Mouse (Mus musculus) limb, embryonic 10.5 days (tissue): ENCODE measurements around the gene Myh9. TPM values are rescaled to one million over a fixed set of nuclear protein-coding genes. Genes with fewer than 3 reads are reported as not detected.

Experiments used
- DNase-seq: peaks from one replicate; pipeline ENCODE4 v3.0.0-alpha.2; 2017; ENCODE audit warnings: low spot score
- H3K27ac ChIP-seq: fragments of 300-500 bp; sonication (generic); 2 replicates; pipeline ENCODE4 v1.5.1; 2016; ENCODE audit warnings: mild to moderate bottlenecking
- H3K27me3 ChIP-seq: fragments of 300-500 bp; sonication (generic); 2 replicates; pipeline ENCODE4 v1.6.1; 2016; ENCODE audit warnings: low read depth, mild to moderate bottlenecking; ENCODE audit not compliant: poor library complexity, severe bottlenecking
- H3K36me3 ChIP-seq: fragments of 300-500 bp; sonication (generic); 2 replicates; pipeline ENCODE4 v1.6.1; 2016; ENCODE audit warnings: mild to moderate bottlenecking, moderate library complexity
- H3K4me1 ChIP-seq: fragments of 300-500 bp; sonication (generic); 2 replicates; pipeline ENCODE4 v1.6.1; 2016
- H3K4me3 ChIP-seq: fragments of 300-500 bp; sonication (generic); 2 replicates; pipeline ENCODE4 v1.5.1; 2016; ENCODE audit warnings: mild to moderate bottlenecking, moderate library complexity
- H3K9me3 ChIP-seq: fragments of 300-500 bp; sonication (generic); replicated peaks from 2 replicates; pipeline ENCODE4 v1.6.1; 2016; ENCODE audit warnings: mild to moderate bottlenecking
- WGBS: fragments of 180-500 bp; shearing (Covaris S2); methylation state at CpG from one replicate; pipeline ENCODE4 v1.1.7; 2016; 5-methylcytosine and 5-hydroxymethylcytosine counted together
- polyA plus RNA-seq: library from polyadenylated mRNA; unstranded; fragments of >200 nt; fragmentation: Nextera tagmentation; extraction: Ambion mirVana; gene quantifications from 2 replicates; pipeline ENCODE4 v1.2.1, GENCODE M21; 2016

Gene Myh9
- polyA plus RNA-seq, 1 experiment from 2014 or later = 39.2 TPM

DNA sequence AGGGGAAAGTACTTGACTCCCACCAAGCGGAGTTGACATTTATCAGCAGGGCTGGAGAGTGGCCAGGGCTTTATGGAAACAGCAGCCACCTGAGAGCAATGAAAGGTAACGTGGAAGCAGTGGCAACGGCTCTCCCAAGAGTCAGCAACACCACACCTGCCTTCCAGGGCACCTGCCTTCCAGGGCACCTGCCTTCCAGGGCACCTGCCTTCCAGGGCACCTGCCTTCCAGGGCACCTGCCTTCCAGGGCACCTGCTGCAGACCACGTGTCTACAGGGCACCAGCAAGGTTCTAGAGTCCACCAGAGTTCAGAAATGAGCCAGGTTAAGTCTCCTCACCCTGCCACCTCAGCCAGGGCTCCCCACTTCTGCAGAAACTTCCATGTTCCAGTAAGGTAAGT is 48.9 kb downstream of the Myh9 start:
- Histone ChIP-seq H3K4me3 (no peak overlapping the region), H3K9me3 (no peaks in the 10 kb centered on the region), H3K4me1 (peaks cover 13% of the 10 kb centered on the region), H3K27me3 (no peaks in the 10 kb centered on the region), H3K27ac (no peak overlapping the region), H3K36me3 (peaks cover 87% of the 10 kb centered on the region)
- 89% methylated on average over 4 of the region's 4 CpGs for WGBS
- DNase-seq = no peak

DNA sequence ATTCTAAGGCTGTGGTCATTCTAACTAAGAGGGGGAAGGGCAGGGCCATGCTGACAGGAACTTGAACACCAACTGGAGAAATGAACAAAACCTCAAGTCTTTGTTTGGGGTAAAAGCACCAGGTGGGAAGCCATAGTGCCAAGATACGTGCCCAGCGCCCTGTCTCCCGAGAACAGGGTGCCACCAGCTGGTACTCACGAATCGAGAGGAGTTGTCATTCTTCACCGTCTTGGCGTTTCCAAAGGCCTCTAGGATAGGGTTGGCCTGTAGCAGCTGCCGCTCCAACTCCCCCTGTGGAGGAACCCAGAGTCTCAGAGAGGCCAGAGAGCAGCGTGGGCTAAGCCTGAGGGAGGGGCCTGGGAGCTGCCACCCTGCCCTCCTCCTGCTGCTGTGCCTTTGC is 49.9 kb downstream of the Myh9 start:
- WGBS = 92% methylated on average over 9 of the region's 9 CpGs
- Histone ChIP-seq H3K9me3 (no peaks in the 10 kb centered on the region), H3K4me3 (no peak overlapping the region), H3K4me1 (peaks cover 4% of the 10 kb centered on the region; the same call in 1 of the 2 replicates), H3K36me3 (peaks cover 93% of the 10 kb centered on the region), H3K27ac (0 out of 2 replicates have a peak overlapping the region, but pooled peaks have one; percentile 10), H3K27me3 (no peaks in the 10 kb centered on the region)
- no peak for DNase-seq

DNA sequence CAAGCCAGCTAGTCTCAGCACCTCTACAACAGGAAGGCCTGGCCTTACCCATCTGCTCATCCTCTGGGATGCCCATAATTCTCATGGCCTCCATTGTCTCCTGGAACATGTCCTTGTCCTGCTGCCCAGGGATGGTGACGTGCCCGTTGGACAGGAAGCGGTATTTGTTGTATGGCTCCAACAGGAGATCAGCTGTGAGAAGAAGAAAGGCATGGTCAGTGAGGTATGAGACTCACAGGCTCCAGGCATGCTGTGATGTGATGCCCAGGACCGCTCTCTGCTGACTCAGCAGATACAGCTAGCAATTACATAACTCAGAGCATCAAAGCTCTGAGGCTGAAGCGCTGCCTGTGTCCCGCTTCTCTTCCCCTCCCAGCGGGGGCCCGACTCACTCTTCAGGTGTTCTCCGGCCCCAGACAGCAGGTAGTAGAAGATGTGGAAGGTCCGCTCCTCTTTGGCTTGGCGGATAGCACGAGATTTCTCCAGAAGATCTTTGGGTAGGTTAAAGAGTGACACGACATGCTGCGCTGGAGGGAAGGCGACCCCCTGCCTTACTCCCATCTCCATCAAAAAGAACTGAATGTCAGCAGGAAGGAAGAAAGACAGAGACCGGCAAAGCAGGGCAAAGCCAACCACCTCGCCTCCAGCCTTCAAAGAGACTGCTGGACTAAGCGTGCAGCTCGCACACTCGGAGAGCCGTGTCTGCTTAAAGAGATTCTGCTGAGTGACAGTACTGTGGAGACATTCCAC is 51.1 kb downstream of the Myh9 start:
- no peaks in the 10 kb centered on the region for H3K9me3 ChIP-seq
- no peak overlapping the region for H3K27ac ChIP-seq
- DNase-seq = no peak
- H3K4me1 ChIP-seq = 0 out of 2 replicates have a peak, but pooled peaks cover 4% of the 10 kb centered on the region
- H3K4me3 ChIP-seq = no peak overlapping the region
- peaks cover 94% of the 10 kb centered on the region for H3K36me3 ChIP-seq
- H3K27me3 ChIP-seq = no peaks in the 10 kb centered on the region
- 94% methylated on average over 21 of the region's 21 CpGs for WGBS

DNA sequence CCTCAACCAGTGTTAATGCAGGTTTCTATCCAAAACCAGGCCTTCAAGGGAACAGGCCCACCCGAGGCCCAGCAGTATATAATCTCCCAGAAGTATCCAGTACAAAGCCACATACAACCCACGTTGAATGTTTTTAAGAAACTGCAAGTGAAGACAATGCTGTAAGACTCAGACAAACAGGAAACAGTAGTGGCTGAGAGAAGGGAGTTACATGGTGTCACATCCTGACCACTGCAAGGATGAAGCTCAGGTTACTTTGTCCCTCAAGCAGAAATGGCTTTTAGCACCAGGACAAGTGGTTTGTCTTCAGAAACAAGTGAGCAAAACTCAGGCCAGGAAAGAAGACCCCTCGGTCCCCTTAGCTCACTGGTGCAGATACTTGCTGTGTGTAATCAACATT is 52.8 kb downstream of the Myh9 start:
- Histone ChIP-seq H3K27me3 (no peaks in the 10 kb centered on the region), H3K4me3 (no peak overlapping the region), H3K27ac (no peak overlapping the region), H3K4me1 (0 out of 2 replicates have a peak, but pooled peaks cover 4% of the 10 kb centered on the region), H3K36me3 (peaks cover 95% of the 10 kb centered on the region), H3K9me3 (no peaks in the 10 kb centered on the region)
- 83% methylated on average over 3 of the region's 3 CpGs for WGBS
- DNase-seq = no peak

DNA sequence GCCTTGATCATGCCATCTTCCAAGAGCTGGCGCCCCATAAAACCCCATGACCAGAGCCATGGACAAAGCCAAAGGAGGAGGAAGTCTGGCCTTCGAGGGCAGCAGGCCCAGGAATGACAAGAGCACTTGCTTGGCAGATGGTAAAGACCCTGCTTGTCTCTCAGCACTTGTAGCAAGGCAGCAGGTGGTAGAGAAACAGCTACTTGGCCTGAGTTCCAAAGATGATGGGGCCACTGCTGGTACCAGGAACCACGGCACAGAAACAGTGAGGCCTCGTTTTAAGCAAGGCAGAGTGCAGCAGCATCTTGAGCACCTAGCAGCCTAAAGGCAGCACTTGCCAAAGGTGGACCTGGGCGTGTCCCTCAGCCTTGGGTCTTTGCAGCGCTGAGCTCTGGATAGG is 53.6 kb downstream of the Myh9 start:
- Histone ChIP-seq H3K36me3 (peaks cover 95% of the 10 kb centered on the region), H3K4me1 (0 out of 2 replicates have a peak, but pooled peaks cover 6% of the 10 kb centered on the region)
- no peak for DNase-seq

DNA sequence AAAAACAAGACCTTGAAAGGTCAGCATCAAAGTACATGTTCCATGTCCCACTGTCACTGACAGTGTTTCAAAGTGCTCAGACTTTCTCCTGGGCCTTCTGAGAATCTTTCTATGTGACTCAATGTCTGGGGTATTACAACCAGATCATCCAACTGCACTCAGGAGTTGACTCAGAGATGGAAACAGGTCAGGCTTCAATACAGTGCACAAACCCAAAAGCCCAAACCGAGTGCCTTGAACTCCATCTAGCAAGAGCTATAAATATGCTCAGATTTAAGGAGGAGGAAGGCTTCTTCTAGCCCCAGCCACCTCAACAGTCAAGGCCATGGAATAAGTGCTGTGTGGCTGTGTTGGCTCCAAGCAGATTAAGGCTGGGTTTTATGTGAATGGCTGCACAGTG is 56.2 kb downstream of the Myh9 start:
- no peak overlapping the region for H3K4me3 ChIP-seq
- WGBS = 88% methylated on average over 1 of the region's 1 CpGs
- H3K9me3 ChIP-seq = no peaks in the 10 kb centered on the region
- no peak overlapping the region for H3K27ac ChIP-seq
- H3K36me3 ChIP-seq = peaks cover 100% of the 10 kb centered on the region
- no peaks in the 10 kb centered on the region for H3K27me3 ChIP-seq
- H3K4me1 ChIP-seq = 0 out of 2 replicates have a peak, but pooled peaks cover 3% of the 10 kb centered on the region
- no peak for DNase-seq

More for the DNA sequence above, 53.6 kb downstream of the Myh9 start:
- WGBS = 92% methylated on average over 6 of the region's 6 CpGs
- Histone ChIP-seq H3K27me3 (no peaks in the 10 kb centered on the region), H3K9me3 (no peaks in the 10 kb centered on the region), H3K4me3 (no peak overlapping the region), H3K27ac (no peak overlapping the region)

DNA sequence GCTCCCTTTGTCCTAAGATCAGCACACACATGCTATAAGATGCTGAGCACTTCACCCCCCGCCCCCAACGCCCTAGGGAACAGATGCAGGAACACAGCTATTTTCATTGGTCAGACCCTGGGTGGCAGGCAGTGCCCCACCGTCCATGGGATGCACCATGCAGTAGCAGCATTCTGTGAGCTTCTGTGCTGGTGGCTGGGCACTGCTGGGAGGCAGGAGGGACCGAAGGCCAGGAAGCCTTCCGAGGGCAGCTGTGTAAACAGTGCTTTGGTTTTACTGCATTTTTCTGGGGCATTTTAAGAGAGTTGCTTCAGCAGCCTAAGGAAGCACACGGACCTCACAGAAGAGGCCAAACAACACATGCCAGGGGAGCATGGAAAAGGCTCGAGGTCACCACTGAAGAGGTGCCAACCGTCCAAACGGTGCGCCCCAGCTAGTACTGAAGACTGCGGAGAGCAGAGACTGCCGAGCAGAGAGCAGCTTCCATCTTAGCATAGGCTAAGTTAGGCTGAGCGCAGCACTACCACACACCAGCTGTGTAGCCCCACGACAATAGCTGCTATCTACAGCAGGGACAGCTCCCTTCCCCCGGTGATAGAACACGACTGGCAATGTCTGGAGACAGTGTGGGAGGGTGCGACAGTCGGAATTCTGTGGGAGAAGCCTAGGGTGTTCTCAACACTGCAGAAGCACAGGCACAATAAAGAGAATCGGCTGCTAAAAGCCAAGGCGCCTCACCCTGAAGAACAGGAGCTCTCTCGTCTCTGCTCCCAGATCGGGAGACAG is 57.7 kb downstream of the Myh9 start:
- H3K27me3 ChIP-seq = no peaks in the 10 kb centered on the region
- no peak overlapping the region for H3K27ac ChIP-seq
- no peak overlapping the region for H3K4me3 ChIP-seq
- WGBS = 88% methylated on average over 22 of the region's 22 CpGs
- H3K36me3 ChIP-seq = peaks cover 100% of the 10 kb centered on the region
- no peak for DNase-seq
- no peaks in the 10 kb centered on the region for H3K9me3 ChIP-seq
- 0 out of 2 replicates have a peak, but pooled peaks cover 3% of the 10 kb centered on the region for H3K4me1 ChIP-seq

DNA sequence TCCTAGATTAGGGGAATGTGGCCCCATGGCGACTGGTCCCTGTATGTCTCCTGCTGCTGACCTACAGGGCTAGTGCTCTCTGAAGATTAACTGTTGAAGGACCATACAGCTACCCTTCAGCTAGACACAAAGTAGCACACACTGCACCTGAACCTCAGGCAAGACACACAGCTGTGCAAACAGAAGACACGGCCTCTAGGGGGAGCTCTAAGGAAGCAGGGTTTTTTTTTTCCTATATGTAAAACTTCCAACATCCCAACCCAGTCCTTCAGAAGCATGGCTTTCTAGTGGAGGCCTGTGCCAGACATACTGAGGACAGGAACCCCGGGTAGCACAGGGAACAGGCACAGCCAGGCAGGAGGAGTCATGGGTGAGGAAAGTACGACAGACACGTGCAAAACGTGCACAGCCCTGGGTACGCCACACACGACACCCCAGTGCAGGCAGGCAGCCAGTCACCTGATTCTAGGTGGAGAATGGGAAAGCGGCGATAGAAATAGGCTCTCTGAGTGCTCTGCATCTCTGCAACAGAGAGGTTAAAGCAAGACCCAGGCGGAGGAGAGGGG is 59.4 kb downstream of the Myh9 start:
- peaks cover 100% of the 10 kb centered on the region for H3K36me3 ChIP-seq
- 86% methylated on average over 11 of the region's 11 CpGs for WGBS
- H3K4me1 ChIP-seq = 0 out of 2 replicates have a peak, but pooled peaks cover 3% of the 10 kb centered on the region
- DNase-seq = no peak
- no peak overlapping the region for H3K4me3 ChIP-seq
- 0 out of 2 replicates have a peak overlapping the region, but pooled peaks have one; percentile 10 for H3K27ac ChIP-seq
- no peaks in the 10 kb centered on the region for H3K9me3 ChIP-seq
- no peaks in the 10 kb centered on the region for H3K27me3 ChIP-seq

DNA sequence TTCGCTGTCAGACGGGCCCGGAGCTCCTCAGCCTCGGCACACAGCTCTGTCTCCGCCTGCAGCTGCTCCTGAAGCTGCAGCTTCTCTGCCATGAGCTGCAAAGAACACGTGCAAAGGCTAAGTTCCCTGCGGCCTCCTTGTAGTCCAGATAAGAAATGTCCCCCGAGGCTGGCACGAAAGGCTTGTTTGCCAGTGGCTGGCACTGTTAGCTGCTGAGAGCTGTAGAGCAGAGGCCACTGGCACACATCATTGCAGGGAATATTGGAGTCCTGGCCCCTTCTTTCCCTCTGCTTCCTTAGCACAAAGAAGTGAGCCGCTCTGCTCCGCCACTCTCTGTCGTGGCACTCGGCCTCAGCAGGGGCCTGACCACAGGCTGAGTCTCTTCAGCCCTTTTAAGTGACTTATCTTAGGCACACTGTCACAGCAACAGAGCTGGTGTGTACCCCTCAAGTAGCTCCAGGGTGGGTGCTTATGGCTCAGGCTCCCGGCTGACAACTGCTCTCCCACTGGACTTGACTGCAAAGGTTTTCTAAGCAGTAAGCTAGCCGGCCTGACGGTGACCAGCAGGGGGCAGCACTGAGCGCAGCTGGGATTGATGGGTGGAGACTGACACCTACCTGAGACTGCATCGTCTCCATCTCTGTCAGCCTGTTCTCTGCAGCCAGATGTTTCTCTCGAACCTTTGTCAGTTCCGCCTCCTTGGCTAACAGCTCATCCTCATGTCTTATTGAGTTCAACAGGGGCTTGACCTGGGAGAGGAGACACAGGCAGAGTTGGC is 66.6 kb downstream of the Myh9 start:
- no peaks in the 10 kb centered on the region for H3K27me3 ChIP-seq
- no peaks in the 10 kb centered on the region for H3K9me3 ChIP-seq
- H3K4me3 ChIP-seq = no peak overlapping the region
- H3K27ac ChIP-seq = no peak overlapping the region
- H3K4me1 ChIP-seq = no peaks in the 10 kb centered on the region
- peaks cover 98% of the 10 kb centered on the region for H3K36me3 ChIP-seq
- peak; percentile 90 for DNase-seq
- 67% methylated on average over 20 of the region's 20 CpGs for WGBS

DNA sequence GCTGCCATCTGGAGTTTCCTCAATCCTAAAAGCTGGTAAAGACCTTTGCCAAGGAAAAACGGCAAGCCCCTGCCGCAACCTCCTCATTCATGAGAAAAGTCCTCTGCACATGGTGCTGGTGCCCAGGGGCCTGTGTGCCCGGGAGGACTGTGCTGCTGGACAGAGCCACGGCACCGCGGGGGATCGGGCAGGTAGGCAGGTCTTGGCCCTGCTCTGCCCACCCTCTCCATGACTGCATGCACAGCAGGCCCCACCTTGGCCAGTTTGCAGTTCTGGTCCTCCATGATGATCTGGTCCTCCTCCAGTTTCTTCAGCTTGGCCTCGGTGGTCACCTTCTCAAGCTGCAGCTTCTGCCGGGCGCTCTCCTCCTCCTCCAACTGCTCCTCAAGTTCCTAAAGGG is 67.7 kb downstream of the Myh9 start:
- 94% methylated on average over 10 of the region's 10 CpGs for WGBS
- no peaks in the 10 kb centered on the region for H3K9me3 ChIP-seq
- H3K36me3 ChIP-seq = peaks cover 98% of the 10 kb centered on the region
- no peak overlapping the region for H3K27ac ChIP-seq
- no peak overlapping the region for H3K4me3 ChIP-seq
- no peaks in the 10 kb centered on the region for H3K27me3 ChIP-seq
- H3K4me1 ChIP-seq = no peaks in the 10 kb centered on the region
- DNase-seq = no peak

DNA sequence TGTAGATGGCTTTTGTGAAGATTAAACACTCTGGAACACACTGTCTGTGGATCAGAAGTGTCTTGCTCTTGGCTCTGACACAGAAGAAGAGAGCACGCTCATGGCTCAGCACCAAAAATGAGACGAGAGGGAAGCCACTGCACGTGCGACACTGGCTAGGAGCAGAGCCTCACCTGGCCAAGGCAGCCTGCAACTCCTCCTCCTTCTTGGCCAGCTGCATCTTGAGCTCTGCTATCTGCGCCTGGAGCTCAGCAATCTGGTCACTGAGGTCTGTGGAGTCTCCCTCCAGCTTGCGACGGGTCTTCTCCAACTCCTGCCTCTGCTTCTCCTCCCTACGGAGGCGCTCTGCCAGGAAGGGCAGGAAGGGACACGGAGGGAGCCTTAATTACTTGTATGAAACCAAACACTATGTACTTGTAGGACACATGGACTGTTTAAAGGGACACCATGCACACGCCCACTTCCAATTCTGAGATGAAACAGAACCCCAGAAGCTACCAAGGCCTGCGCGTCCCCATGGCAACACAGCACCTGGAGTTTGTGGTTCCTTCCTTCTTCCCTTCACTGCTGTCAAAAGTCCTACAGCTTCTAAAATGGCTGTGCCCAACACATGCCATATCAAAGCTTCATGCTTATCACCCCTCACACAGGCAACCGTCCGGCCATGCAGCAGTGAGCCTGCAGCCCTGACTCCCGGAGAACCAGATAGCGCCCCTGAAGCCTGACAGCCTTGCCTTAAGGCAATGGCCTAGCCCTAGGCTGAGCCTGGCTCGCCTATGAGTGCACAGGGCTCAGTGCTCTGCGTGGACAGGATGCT is 68.7 kb downstream of the Myh9 start:
- Histone ChIP-seq H3K27ac (no peak overlapping the region), H3K4me1 (no peaks in the 10 kb centered on the region), H3K9me3 (no peaks in the 10 kb centered on the region), H3K27me3 (no peaks in the 10 kb centered on the region), H3K36me3 (peaks cover 98% of the 10 kb centered on the region), H3K4me3 (no peak overlapping the region)
- no peak for DNase-seq
- WGBS = 91% methylated on average over 19 of the region's 19 CpGs

DNA sequence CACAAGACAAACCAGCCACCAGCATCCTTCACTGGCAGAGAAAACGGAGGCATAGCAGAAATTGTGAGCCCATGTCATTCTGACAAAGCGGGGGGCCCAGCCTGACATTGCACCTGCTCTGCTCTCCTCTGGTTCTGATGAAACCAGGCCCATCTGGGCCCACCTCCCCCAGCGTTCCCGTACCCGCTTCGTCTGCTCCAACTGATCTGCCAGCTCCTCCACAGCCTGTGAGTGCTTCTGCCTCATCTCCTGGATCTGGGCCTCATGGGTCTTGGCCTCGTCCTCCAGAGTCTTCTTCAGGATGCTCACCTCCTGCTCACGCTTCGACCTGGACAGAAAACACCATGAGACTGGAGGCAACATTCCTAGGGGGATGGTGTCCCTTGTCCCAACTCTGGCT is 71.0 kb downstream of the Myh9 start:
- Histone ChIP-seq H3K27me3 (no peaks in the 10 kb centered on the region), H3K36me3 (peaks cover 98% of the 10 kb centered on the region), H3K27ac (no peak overlapping the region), H3K9me3 (no peaks in the 10 kb centered on the region), H3K4me3 (no peak overlapping the region), H3K4me1 (no peaks in the 10 kb centered on the region)
- DNase-seq = no peak
- WGBS = 91% methylated on average over 9 of the region's 9 CpGs
